Mouse (Mus musculus) gastrocnemius, adult 18-20 months (tissue): ENCODE data around the gene Wdr95. TPM values are rescaled to one million over a fixed set of nuclear protein-coding genes. Genes with fewer than 3 reads are reported as not detected.
A peak's percentile ranks its signal among the peaks of the same experiment; 100 is the strongest.
"Not testable (repeated sequence)": the region's sequence is repeated elsewhere in the genome, so short reads cannot be mapped to it uniquely, and the experiment has no call there.

Experiments
- DNase-seq: peaks from one replicate; pipeline ENCODE4 v3.0.0; 2021; ENCODE audit warnings: low spot score
- total RNA-seq, 2 experiments: library from RNA; stranded (reverse); gene quantifications; 2 replicates each; pipeline ENCODE4 v1.2.3; 2021

Wdr95 gene
- total RNA-seq, 2 experiments from 2014 or later: not detected

GRCm38 (mm10) chr5:149514890-149515289 is 13.6 kb upstream of the Wdr95 start:
- DNase-seq: no peak

- DNase-seq: no peak
Observed at GRCm38 (mm10) chr5:149517116-149517515, 11.4 kb upstream of the Wdr95 start.

GRCm38 (mm10) chr5:149520806-149521205 is 7.7 kb upstream of the Wdr95 start:
- no peak for DNase-seq

GRCm38 (mm10) chr5:149523856-149524241 is 4.6 kb upstream of the Wdr95 start:
- no peak for DNase-seq

- peak; percentile 85 for DNase-seq
Observed at GRCm38 (mm10) chr5:149524242-149524858, 4.1 kb upstream of the Wdr95 start.

GRCm38 (mm10) chr5:149525055-149525785 is 3.3 kb upstream of the Wdr95 start:
- DNase-seq: no peak

GRCm38 (mm10) chr5:149526467-149526951 is 2.0 kb upstream of the Wdr95 start:
- DNase-seq: peak; percentile 28

- not testable (repeated sequence) for DNase-seq
Observed at GRCm38 (mm10) chr5:149527292-149527691, 1.2 kb upstream of the Wdr95 start.

- DNase-seq: no peak
Observed at GRCm38 (mm10) chr5:149533847-149534246, 5.4 kb downstream of the Wdr95 start.

- no peak for DNase-seq
Observed at GRCm38 (mm10) chr5:149536005-149536404, 7.5 kb downstream of the Wdr95 start.

- no peak for DNase-seq
Observed at GRCm38 (mm10) chr5:149537796-149538511, 9.5 kb downstream of the Wdr95 start.

GRCm38 (mm10) chr5:149538531-149538930 is 10.1 kb downstream of the Wdr95 start:
- DNase-seq: no peak

GRCm38 (mm10) chr5:149539051-149539450 is 10.6 kb downstream of the Wdr95 start:
- no peak for DNase-seq

GRCm38 (mm10) chr5:149551179-149551578 is 22.7 kb downstream of the Wdr95 start:
- no peak for DNase-seq

- no peak for DNase-seq
Observed at GRCm38 (mm10) chr5:149552742-149553141, 24.3 kb downstream of the Wdr95 start.

GRCm38 (mm10) chr5:149553373-149553772 is 24.9 kb downstream of the Wdr95 start:
- no peak for DNase-seq

- no peak for DNase-seq
Observed at GRCm38 (mm10) chr5:149554397-149554796, 25.9 kb downstream of the Wdr95 start.

- no peak for DNase-seq
Observed at GRCm38 (mm10) chr5:149560903-149561588, 32.6 kb downstream of the Wdr95 start.

GRCm38 (mm10) chr5:149566026-149566425 is 37.5 kb downstream of the Wdr95 start:
- DNase-seq: no peak

GRCm38 (mm10) chr5:149566957-149567356 is 38.5 kb downstream of the Wdr95 start:
- peak; percentile 89 for DNase-seq

- DNase-seq: peak; percentile 61
Observed at GRCm38 (mm10) chr5:149568993-149569392, 40.5 kb downstream of the Wdr95 start.

- no peak for DNase-seq
Observed at GRCm38 (mm10) chr5:149576977-149577376, 48.5 kb downstream of the Wdr95 start.
